Mouse (Mus musculus) intestine, postnatal 0 days (tissue): ENCODE data around the gene Ambp. TPM values are rescaled to one million over a fixed set of nuclear protein-coding genes. Genes with fewer than 3 reads are reported as not detected.

Source experiments
- ATAC-seq: fragments of 200-750 bp; cut with Nextera tagmentation; 2 replicates; pipeline ENCODE4 v1.8.0; 2017; ENCODE audit warnings: mild to moderate bottlenecking, moderate TSS enrichment, moderate library complexity
- H3K27ac ChIP-seq: fragments of 300-500 bp; sonication (generic); 2 replicates; pipeline ENCODE4 v1.5.1; 2014; ENCODE audit warnings: mild to moderate bottlenecking, low read depth, low read length, moderate library complexity
- H3K27me3 ChIP-seq: fragments of 300-500 bp; sonication (generic); replicated peaks from 2 replicates; pipeline ENCODE4 v1.6.1; 2014; ENCODE audit warnings: low read length, mixed read lengths; ENCODE audit not compliant: control insufficient read depth, insufficient read depth
- H3K36me3 ChIP-seq: fragments of 300-500 bp; sonication (generic); 2 replicates; pipeline ENCODE4 v1.6.1; 2014; ENCODE audit warnings: mild to moderate bottlenecking, moderate library complexity; ENCODE audit not compliant: control insufficient read depth, insufficient read depth
- H3K4me1 ChIP-seq: fragments of 300-500 bp; sonication (generic); replicated peaks from 2 replicates; pipeline ENCODE4 v1.6.1; 2014; ENCODE audit warnings: antibody characterized with exemption, low read length, mixed read lengths; ENCODE audit not compliant: control insufficient read depth, insufficient read depth
- H3K4me2 ChIP-seq: fragments of 300-500 bp; sonication (generic); replicated peaks from 2 replicates; pipeline ENCODE4 v1.6.1; 2014; ENCODE audit warnings: low read depth, mild to moderate bottlenecking, moderate library complexity
- H3K4me3 ChIP-seq: fragments of 300-500 bp; sonication (generic); 2 replicates; pipeline ENCODE4 v1.5.1; 2014; ENCODE audit warnings: low read depth, low read length
- H3K9ac ChIP-seq: fragments of 300-500 bp; sonication (generic); 2 replicates; pipeline ENCODE4 v1.6.1; 2014; ENCODE audit warnings: mild to moderate bottlenecking, low read depth, low read length
- H3K9me3 ChIP-seq: fragments of 300-500 bp; sonication (generic); 2 replicates; pipeline ENCODE4 v1.6.1; 2016; ENCODE audit warnings: mixed run types; ENCODE audit not compliant: control insufficient read depth
- CTCF ChIP-seq: sonication (generic); IDR thresholded peaks from 2 replicates; pipeline ENCODE4 v1.5.1; 2016; ENCODE audit warnings: low read depth, mild to moderate bottlenecking, control low read depth, antibody characterized with exemption, moderate library complexity
- WGBS: fragments of 180-500 bp; shearing (Covaris S2); extraction: QIAGEN DNeasy Blood & Tissue Kit; methylation state at CpG from one replicate; pipeline ENCODE4 v1.1.7; 2014; 5-methylcytosine and 5-hydroxymethylcytosine counted together
- polyA plus RNA-seq: library from polyadenylated mRNA; unstranded; fragments of >200 nt; fragmentation: Nextera tagmentation; extraction: Ambion mirVana; gene quantifications from 2 replicates; pipeline ENCODE4 v1.2.1, GENCODE M21; 2015

Ambp gene
- 7.8 and 8.8 TPM in 2 replicates for polyA plus RNA-seq

GRCm38 (mm10) chr4:63154699-63155098 lies at the start of gene Ambp:
TSS of gene Ambp (minus strand) at chr4:63154799.
- no peaks in the 10 kb centered on the region for H3K36me3 ChIP-seq
- no peak within 1 kb of the TSS for H3K27ac ChIP-seq
- no peak within 1 kb of the TSS for H3K9ac ChIP-seq
- WGBS, result 62% methylated on average over 5 of the region's 5 CpGs
- H3K4me3 ChIP-seq, result no peak within 1 kb of the TSS
- no peak within 1 kb of the TSS for H3K4me2 ChIP-seq
- ATAC-seq, result no peak
- no peaks in the 10 kb centered on the region for H3K27me3 ChIP-seq
- no peaks in the 10 kb centered on the region for H3K9me3 ChIP-seq
- peaks cover 8% of the 10 kb centered on the region; the same call in 1 of the 2 replicates for H3K4me1 ChIP-seq
- TF ChIP-seq CTCF, result no peak

- Histone ChIP-seq H3K9ac (no peak overlapping the region), H3K27ac (no peak overlapping the region), H3K4me2 (no peak overlapping the region), H3K36me3 (no peaks in the 10 kb centered on the region), H3K4me3 (no peak overlapping the region), H3K27me3 (no peaks in the 10 kb centered on the region), H3K4me1 (no peaks in the 10 kb centered on the region), H3K9me3 (no peaks in the 10 kb centered on the region)
- WGBS, result 92% methylated on average over 7 of the region's 7 CpGs
- no peak for TF ChIP-seq CTCF
- ATAC-seq, result no peak
Measured at GRCm38 (mm10) chr4:63203874-63204273, 49.3 kb upstream of the Ambp start.

- Histone ChIP-seq H3K4me1 (no peaks in the 10 kb centered on the region), H3K27me3 (no peaks in the 10 kb centered on the region), H3K4me3 (no peak overlapping the region), H3K27ac (no peak overlapping the region), H3K36me3 (no peaks in the 10 kb centered on the region), H3K9ac (no peak overlapping the region), H3K9me3 (no peaks in the 10 kb centered on the region), H3K4me2 (no peak overlapping the region)
- no peak for TF ChIP-seq CTCF
- 91% methylated on average over 5 of the region's 5 CpGs for WGBS
- no peak for ATAC-seq
Measured at GRCm38 (mm10) chr4:63199366-63199765, 44.8 kb upstream of the Ambp start.

GRCm38 (mm10) chr4:63194366-63194765 lies 39.8 kb upstream of the Ambp start:
- Histone ChIP-seq H3K4me1 (no peaks in the 10 kb centered on the region), H3K27me3 (no peaks in the 10 kb centered on the region), H3K9me3 (no peaks in the 10 kb centered on the region), H3K36me3 (no peaks in the 10 kb centered on the region), H3K4me3 (no peak overlapping the region), H3K27ac (no peak overlapping the region), H3K4me2 (no peak overlapping the region), H3K9ac (no peak overlapping the region)
- TF ChIP-seq CTCF, result no peak
- no peak for ATAC-seq
- WGBS, result 79% methylated on average over 2 of the region's 2 CpGs

- Histone ChIP-seq H3K27me3 (no peaks in the 10 kb centered on the region), H3K36me3 (no peaks in the 10 kb centered on the region), H3K27ac (no peak overlapping the region), H3K4me2 (no peak overlapping the region), H3K9me3 (no peaks in the 10 kb centered on the region), H3K9ac (no peak overlapping the region), H3K4me1 (no peaks in the 10 kb centered on the region), H3K4me3 (no peak overlapping the region)
- 30% methylated on average over 5 of the region's 5 CpGs for WGBS
- no peak for TF ChIP-seq CTCF
- ATAC-seq, result no peak
Measured at GRCm38 (mm10) chr4:63191641-63192040, 37.0 kb upstream of the Ambp start.

GRCm38 (mm10) chr4:63186281-63186870 lies 31.8 kb upstream of the Ambp start:
- no peaks in the 10 kb centered on the region for H3K9me3 ChIP-seq
- H3K27ac ChIP-seq, result no peak overlapping the region
- no peak for TF ChIP-seq CTCF
- peak overlapping the region; percentile 21; the same call in 1 of the 2 replicates for H3K4me2 ChIP-seq
- no peak overlapping the region for H3K9ac ChIP-seq
- H3K4me3 ChIP-seq, result no peak overlapping the region
- H3K4me1 ChIP-seq, result peaks cover 3% of the 10 kb centered on the region
- 33% methylated on average over 21 of the region's 21 CpGs for WGBS
- H3K27me3 ChIP-seq, result no peaks in the 10 kb centered on the region
- H3K36me3 ChIP-seq, result no peaks in the 10 kb centered on the region
- peak; percentile 55; the same call in 1 of the 2 replicates for ATAC-seq

GRCm38 (mm10) chr4:63181556-63181955 lies 27.0 kb upstream of the Ambp start:
- Histone ChIP-seq H3K4me2 (no peak overlapping the region), H3K27ac (no peak overlapping the region), H3K27me3 (no peaks in the 10 kb centered on the region), H3K4me3 (no peak overlapping the region), H3K9me3 (no peaks in the 10 kb centered on the region), H3K9ac (no peak overlapping the region), H3K4me1 (peaks cover 3% of the 10 kb centered on the region), H3K36me3 (no peaks in the 10 kb centered on the region)
- ATAC-seq, result peak; percentile 58
- TF ChIP-seq CTCF, result peak; percentile 99
- 11% methylated on average over 5 of the region's 5 CpGs for WGBS
